Mouse (Mus musculus) stomach, embryonic 16.5 days (tissue): ENCODE measurements at regions not wholly inside any gene's neighbourhood (a gene's known extent, or its start where the extent isn't known, plus 50 kb on each side); places are given as distances from the start of the nearest gene placed in this dataset.

Experiments used
- ATAC-seq: fragments of 200-750 bp; cut with Nextera tagmentation; 2 replicates; pipeline ENCODE4 v1.8.0; 2017; ENCODE audit warnings: moderate number of reproducible peaks, moderate TSS enrichment; ENCODE audit not compliant: insufficient read depth, low FRiP score
- H3K27ac ChIP-seq: fragments of 300-500 bp; sonication (generic); 2 replicates; pipeline ENCODE4 v1.5.1; 2014; ENCODE audit warnings: low read length
- H3K27me3 ChIP-seq: fragments of 300-500 bp; sonication (generic); 2 replicates; pipeline ENCODE4 v1.6.1; 2014; ENCODE audit warnings: low read length, control low read depth, mixed read lengths; ENCODE audit not compliant: control insufficient read depth, insufficient read depth
- H3K36me3 ChIP-seq: fragments of 300-500 bp; sonication (generic); 2 replicates; pipeline ENCODE4 v1.6.1; 2014; ENCODE audit warnings: low read length; ENCODE audit not compliant: control insufficient read depth, insufficient read depth
- H3K4me1 ChIP-seq: fragments of 300-500 bp; sonication (generic); 2 replicates; pipeline ENCODE4 v1.6.1; 2014; ENCODE audit warnings: low read length, control low read depth, mixed read lengths; ENCODE audit not compliant: control insufficient read depth, insufficient read depth
- H3K4me2 ChIP-seq: fragments of 300-500 bp; sonication (generic); 2 replicates; pipeline ENCODE4 v1.6.1; 2014; ENCODE audit warnings: low read depth, low read length, mixed read lengths
- H3K4me3 ChIP-seq: fragments of 300-500 bp; sonication (generic); replicated peaks from 2 replicates; pipeline ENCODE4 v1.5.1; 2014; ENCODE audit warnings: mild to moderate bottlenecking, low read length
- H3K9ac ChIP-seq: fragments of 300-500 bp; sonication (generic); 2 replicates; pipeline ENCODE4 v1.6.1; 2014; ENCODE audit warnings: low read length
- H3K9me3 ChIP-seq: fragments of 300-500 bp; sonication (generic); replicated peaks from 2 replicates; pipeline ENCODE4 v1.6.1; 2016; ENCODE audit warnings: low read length, control low read depth; ENCODE audit not compliant: control insufficient read depth
- WGBS: fragments of 180-500 bp; shearing (Covaris S2); extraction: QIAGEN DNeasy Blood & Tissue Kit; methylation state at CpG from one replicate; pipeline ENCODE4 v1.1.7; 2014; 5-methylcytosine and 5-hydroxymethylcytosine counted together

DNA sequence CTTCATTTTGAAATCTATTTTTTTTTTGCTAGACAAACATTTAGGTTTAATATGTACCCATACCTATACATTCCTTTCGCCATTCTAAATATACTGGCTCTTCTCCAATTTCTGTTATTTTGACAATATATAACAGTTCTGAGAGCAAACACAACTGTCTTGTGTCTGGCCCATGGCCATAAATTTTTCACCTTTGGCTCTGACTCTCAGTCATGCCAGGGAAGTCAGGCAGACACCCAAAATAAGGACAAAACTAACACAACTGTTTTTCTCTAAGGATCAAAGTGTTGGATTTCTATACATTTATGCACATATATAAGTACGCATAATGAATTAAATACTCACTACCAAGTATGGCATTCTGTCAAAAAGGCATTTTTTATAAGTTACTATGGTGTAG lies 331.3 kb downstream of the Gja1 start:
- no peaks in the 10 kb centered on the region for H3K27me3 ChIP-seq
- no peaks in the 10 kb centered on the region for H3K36me3 ChIP-seq
- no peak for ATAC-seq
- H3K4me3 ChIP-seq, result no peak overlapping the region
- no peaks in the 10 kb centered on the region for H3K4me1 ChIP-seq
- no peak overlapping the region for H3K4me2 ChIP-seq
- 79% methylated on average over 2 of the region's 2 CpGs for WGBS
- no peak overlapping the region for H3K9ac ChIP-seq
- no peaks in the 10 kb centered on the region for H3K9me3 ChIP-seq
- H3K27ac ChIP-seq, result no peak overlapping the region

DNA sequence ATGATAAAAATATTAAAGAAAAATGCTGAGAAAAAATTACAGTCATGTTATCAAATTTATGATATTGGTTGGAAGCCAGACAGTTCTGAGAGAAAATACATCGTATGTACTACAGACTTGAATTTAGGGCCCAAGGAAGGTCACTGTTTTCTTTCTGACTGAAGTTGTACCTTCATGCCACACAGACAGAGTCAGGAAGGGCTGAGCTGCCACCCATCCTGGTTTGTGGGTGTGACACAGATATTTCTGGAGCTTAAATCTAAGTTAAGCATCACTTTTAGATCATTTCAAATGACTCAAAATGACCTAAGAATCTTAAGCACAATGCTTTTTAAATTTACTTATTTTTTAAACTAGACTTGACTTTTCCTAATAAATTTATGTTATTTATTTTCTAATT lies 331.8 kb downstream of the Gja1 start:
- ATAC-seq, result no peak
- Histone ChIP-seq H3K4me1 (no peaks in the 10 kb centered on the region), H3K9me3 (no peaks in the 10 kb centered on the region), H3K36me3 (no peaks in the 10 kb centered on the region), H3K4me2 (no peak overlapping the region), H3K4me3 (no peak overlapping the region), H3K9ac (no peak overlapping the region), H3K27ac (no peak overlapping the region), H3K27me3 (no peaks in the 10 kb centered on the region)
- 47% methylated on average over 1 of the region's 1 CpGs for WGBS

DNA sequence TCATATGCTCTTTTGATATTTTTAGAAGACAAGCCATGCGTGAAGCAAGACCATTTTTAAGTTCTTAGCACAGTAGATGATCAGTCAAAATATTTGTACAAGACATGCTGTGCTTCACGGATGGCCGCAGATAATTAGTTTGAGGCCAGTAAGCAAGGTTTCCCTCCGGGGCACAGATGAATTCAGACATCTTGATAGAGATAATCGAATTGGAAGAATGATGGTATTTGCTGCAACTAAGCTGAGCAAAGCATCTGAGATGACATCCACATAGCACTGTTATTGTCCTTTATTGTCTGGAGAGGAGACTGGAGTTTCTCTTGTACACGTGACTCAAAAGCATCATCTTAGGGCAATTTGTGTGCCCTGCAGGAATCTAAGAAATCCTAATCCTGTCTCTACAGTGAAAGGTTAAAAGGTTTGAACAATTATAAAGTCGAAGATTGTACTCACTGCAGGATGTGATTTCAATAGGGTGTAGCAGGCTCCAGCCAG lies 335.5 kb downstream of the Gja1 start:
- no peaks in the 10 kb centered on the region for H3K27me3 ChIP-seq
- no peak overlapping the region for H3K4me3 ChIP-seq
- no peaks in the 10 kb centered on the region for H3K36me3 ChIP-seq
- H3K4me2 ChIP-seq, result no peak overlapping the region
- no peaks in the 10 kb centered on the region for H3K9me3 ChIP-seq
- no peak for ATAC-seq
- no peak overlapping the region for H3K9ac ChIP-seq
- 54% methylated on average over 7 of the region's 7 CpGs for WGBS
- no peaks in the 10 kb centered on the region for H3K4me1 ChIP-seq
- H3K27ac ChIP-seq, result no peak overlapping the region

DNA sequence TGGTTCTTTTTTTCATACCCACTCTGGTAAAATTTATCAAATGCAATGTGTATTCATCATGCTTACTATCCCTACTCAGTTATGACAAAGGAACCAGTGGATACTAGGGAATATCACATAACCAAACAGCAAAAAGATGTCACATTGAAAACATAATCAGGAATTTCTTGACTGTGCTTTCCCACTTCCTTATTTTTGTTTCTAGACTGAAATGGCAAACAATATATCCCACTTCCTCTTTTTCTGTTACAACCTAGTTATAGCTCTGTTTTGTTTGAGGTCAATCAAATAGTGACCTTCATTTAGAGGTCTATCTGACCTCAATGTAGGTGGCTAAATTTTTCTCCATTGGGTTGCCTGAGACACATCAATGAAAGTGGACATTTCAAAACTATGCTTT lies 359.9 kb downstream of the Gja1 start:
- H3K36me3 ChIP-seq, result no peaks in the 10 kb centered on the region
- no peak overlapping the region for H3K9ac ChIP-seq
- no peak for ATAC-seq
- H3K4me1 ChIP-seq, result no peaks in the 10 kb centered on the region
- H3K27ac ChIP-seq, result no peak overlapping the region
- H3K9me3 ChIP-seq, result no peaks in the 10 kb centered on the region
- H3K27me3 ChIP-seq, result no peaks in the 10 kb centered on the region
- H3K4me2 ChIP-seq, result no peak overlapping the region
- no peak overlapping the region for H3K4me3 ChIP-seq

DNA sequence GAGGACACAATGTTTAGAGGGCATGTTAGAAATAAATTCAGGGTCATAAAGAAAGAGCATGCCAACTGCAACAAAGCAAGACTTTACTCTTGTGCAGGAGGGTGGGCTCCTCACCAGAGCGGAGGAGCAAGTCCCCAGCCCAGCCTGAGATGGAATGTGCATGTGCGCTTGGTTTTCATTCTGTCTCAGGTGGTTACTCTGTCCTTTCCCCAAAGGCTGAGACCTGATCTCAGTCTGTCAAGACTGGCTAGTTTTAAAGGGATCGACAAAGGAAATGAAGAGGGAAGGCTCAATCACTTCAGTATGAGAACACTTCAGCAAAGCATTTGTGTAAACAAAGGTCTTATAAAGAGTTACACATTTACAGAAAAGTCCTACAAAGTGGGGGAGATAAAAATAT lies 362.5 kb downstream of the Gja1 start:
- H3K36me3 ChIP-seq, result no peaks in the 10 kb centered on the region
- 63% methylated on average over 3 of the region's 3 CpGs for WGBS

DNA sequence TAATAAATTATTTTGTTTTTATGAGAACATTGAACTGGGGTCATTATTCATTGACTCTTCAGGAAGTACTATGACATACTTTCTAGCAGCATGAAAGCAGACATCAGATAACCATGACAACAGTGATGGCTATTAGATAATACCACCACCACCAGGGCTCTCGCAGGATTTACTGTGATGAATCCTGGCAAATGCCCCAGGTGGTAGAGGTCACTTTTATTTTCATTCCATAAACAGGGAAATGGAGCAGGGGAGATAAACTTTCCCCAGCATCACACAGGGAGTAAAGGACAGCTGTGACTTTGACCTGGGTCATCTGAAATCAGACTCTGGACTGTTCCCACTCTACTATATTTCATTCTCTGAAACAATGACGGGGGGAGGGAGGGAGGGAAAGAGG lies 375.0 kb downstream of the Gja1 start:
- Histone ChIP-seq H3K4me2 (no peak overlapping the region), H3K36me3 (no peaks in the 10 kb centered on the region), H3K27ac (no peak overlapping the region), H3K4me3 (no peak overlapping the region), H3K4me1 (no peaks in the 10 kb centered on the region), H3K9ac (no peak overlapping the region), H3K27me3 (no peaks in the 10 kb centered on the region), H3K9me3 (no peaks in the 10 kb centered on the region)
- WGBS, result 31% methylated on average over 1 of the region's 2 CpGs
- no peak for ATAC-seq

More for the DNA sequence above, 362.5 kb downstream of the Gja1 start:
- Histone ChIP-seq H3K4me1 (no peaks in the 10 kb centered on the region), H3K9me3 (no peaks in the 10 kb centered on the region), H3K27me3 (no peaks in the 10 kb centered on the region), H3K4me3 (no peak overlapping the region), H3K27ac (no peak overlapping the region), H3K9ac (no peak overlapping the region), H3K4me2 (no peak overlapping the region)
- ATAC-seq, result no peak

DNA sequence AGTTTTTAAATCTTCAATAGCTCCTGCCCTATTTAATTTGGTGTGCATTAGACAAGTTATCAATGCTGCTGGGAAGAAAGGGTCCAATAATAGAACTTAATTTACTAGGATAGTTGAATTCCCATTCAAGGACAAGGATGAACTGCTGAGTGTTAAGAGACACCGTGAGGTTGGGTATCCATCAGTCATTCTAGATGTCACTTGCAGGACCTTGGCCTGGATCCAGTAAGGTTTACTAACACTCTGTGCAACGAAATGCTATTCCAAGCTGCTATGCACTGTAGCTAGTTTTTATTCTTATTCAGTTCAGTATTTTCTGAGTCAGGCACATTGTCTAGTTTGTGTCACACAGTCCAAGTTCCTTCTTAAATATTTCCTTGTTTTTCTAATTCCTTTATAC lies 376.4 kb downstream of the Gja1 start:
- ATAC-seq, result no peak
- Histone ChIP-seq H3K4me1 (no peaks in the 10 kb centered on the region), H3K27ac (no peak overlapping the region), H3K9ac (no peak overlapping the region), H3K36me3 (no peaks in the 10 kb centered on the region), H3K4me3 (no peak overlapping the region), H3K9me3 (no peaks in the 10 kb centered on the region), H3K4me2 (no peak overlapping the region), H3K27me3 (no peaks in the 10 kb centered on the region)
- WGBS, result 37% methylated on average over 2 of the region's 2 CpGs

DNA sequence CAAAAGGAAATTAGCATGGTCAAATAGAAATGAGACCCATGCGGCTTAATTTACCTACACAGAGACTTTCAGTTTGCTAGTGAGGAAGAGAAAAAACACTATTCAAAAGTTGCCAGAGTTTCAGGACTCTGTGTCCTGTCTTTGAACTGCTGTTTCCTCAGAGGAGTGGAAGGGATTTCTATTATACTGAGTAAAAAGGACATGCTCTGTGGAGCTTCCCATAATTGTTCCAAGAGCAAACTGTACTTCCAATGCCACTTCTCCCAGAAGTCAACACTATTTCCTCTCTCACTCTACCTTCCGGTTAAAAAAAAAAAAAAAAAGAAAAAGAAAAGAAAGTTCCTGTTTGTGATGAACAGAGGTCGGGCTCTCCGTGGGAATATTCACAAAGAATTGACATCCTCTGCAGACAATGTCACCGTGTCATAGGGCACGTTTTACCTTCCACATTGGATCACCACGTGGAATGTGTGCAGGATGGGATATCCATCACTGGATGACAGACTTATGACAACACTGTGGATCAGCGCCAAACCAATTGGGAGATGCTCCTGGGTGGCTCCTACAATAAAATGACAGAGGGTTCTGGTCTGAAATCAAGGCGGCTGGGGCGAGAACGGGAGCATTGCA lies 377.5 kb downstream of the Gja1 start:
- no peak for ATAC-seq
- Histone ChIP-seq H3K9ac (no peak overlapping the region), H3K4me1 (no peaks in the 10 kb centered on the region), H3K4me3 (no peak overlapping the region), H3K36me3 (no peaks in the 10 kb centered on the region), H3K27me3 (no peaks in the 10 kb centered on the region), H3K27ac (no peak overlapping the region), H3K4me2 (no peak overlapping the region), H3K9me3 (no peaks in the 10 kb centered on the region)
- 65% methylated on average over 11 of the region's 11 CpGs for WGBS

DNA sequence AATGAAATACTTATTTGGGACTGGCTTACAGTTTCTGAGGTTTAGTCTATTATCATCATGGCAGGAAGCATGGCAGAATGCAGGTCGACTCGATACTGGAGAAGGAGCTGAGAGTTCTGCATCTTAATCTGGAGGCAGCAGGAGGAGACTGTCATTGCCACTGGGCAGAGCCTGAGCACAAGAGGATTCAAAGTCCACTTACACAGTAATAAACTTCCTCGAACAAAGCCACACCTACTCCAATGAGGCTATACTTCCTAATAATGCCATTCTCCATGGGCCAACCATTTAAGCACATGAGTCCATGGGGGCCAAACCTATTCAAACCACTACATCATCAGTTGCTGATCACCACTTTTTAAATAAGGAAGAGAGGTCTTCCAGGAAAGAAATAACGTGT lies 393.5 kb downstream of the Gja1 start:
- Histone ChIP-seq H3K4me2 (no peak overlapping the region), H3K9ac (no peak overlapping the region), H3K27me3 (no peaks in the 10 kb centered on the region), H3K4me3 (no peak overlapping the region), H3K36me3 (no peaks in the 10 kb centered on the region), H3K4me1 (no peaks in the 10 kb centered on the region), H3K9me3 (no peaks in the 10 kb centered on the region), H3K27ac (no peak overlapping the region)
- 79% methylated on average over 4 of the region's 4 CpGs for WGBS
- no peak for ATAC-seq

DNA sequence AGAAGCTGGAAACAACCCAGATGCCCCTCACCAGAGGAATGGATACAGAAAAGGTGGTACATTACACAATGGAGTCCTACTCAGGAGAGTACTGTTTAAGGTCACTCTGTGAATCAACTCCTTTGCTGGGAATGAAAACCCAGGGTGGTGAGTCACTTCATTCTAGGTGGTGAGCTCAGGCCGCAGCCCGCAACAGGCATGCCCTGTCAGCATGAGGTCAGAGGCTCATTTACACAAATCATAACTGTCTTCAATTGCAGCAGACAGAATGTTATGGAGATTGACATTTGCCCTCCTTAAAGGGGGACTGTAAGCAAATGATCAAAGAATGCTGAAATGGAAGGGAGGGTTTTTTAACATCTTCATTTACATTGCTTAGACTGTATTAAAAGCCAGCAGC lies 405.1 kb downstream of the Gja1 start:
- Histone ChIP-seq H3K9ac (no peak overlapping the region), H3K4me3 (no peak overlapping the region), H3K27ac (no peak overlapping the region), H3K27me3 (no peaks in the 10 kb centered on the region), H3K9me3 (no peaks in the 10 kb centered on the region), H3K4me1 (no peaks in the 10 kb centered on the region), H3K36me3 (no peaks in the 10 kb centered on the region), H3K4me2 (no peak overlapping the region)
- 53% methylated on average over 2 of the region's 2 CpGs for WGBS
- no peak for ATAC-seq
